Mouse (Mus musculus) lung, postnatal 0 days (tissue): Measurements from ENCODE around the gene Mst1.

Source experiments
- CTCF ChIP-seq: IDR thresholded peaks from 2 replicates; pipeline ENCODE4 v1.5.1; 2016; ENCODE audit warnings: antibody characterized with exemption, mild to moderate bottlenecking
- EP300 ChIP-seq: IDR thresholded peaks from 2 replicates; pipeline ENCODE4 v1.6.1; 2016; ENCODE audit warnings: antibody characterized with exemption, mild to moderate bottlenecking, control low read depth

GRCm38 (mm10) chr9:108115290-108116077, 35.2 kb downstream of the Mst1 start:
- TF ChIP-seq CTCF (no peak), EP300 (no peak)
